Mouse (Mus musculus) testis, postnatal 14 days (tissue): Measurements from ENCODE around the gene BC035947.
"Not testable (repeated sequence)": the region's sequence is repeated elsewhere in the genome, so short reads cannot be mapped to it uniquely, and the experiment has no call there.

Source experiments
- DNase-seq: peaks from one replicate; pipeline ENCODE4 v3.0.0; 2021; ENCODE audit warnings: low spot score

The BC035947 gene

DNA sequence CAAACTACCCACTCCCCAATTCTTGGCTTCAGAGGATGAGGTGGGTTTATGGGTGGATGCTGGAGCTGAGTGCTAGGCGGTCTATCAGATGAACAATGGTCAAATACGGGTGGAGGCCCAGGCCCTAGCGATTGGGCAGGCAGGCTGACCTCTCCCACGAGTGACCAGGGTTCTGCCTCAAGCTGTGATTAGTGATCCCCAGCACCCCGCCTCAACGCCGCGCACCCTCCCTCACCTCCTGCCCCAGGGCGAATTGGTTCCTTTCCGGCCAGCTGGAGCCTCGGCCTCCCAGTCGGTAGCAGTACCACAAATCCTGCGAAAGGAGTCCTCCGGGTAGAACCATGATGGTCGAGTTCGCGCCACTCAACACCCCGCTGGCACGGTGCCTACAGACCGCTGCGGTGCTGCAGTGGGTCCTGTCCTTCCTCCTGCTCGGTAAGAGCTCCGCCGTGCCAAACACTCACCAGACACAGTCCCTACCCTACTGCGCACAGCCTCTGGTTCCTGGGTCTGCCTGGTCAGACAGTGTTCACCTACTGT lies at the start of gene BC035947:
Gene BC035947, minus strand, starts transcription at position 538 of the 540 bp plus-strand sequence.
- DNase-seq, result peak; percentile 14

DNA sequence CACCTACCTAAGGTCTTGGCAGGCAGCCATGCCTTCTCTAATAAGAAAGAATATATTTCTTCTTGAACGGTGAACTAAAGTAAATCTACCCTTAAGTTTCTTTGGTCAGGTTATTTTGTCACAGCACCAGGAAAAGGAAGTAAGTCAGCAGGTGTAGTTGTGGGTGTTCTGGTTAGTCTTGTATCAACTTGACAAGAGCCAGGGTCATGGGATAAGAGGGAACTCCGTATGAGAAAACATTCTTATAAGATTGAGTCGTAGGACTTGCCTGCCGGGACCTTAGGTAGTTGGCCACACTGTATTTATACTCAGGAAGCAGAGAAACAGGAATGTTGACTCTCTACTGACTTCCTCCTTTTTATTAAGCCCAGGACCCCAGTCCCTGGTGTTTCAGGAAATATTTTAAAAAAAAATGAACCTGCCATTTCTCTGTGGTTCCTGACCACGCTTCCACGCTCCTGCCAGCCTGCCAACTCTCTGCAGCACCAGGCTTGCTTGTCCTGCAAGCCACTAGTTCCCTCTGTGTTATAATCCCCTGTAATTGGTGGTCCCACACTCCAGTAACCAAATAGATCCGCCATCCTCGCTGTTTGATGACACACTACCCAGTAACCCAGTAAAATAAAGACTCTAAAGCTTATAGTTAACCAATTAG lies 42.2 kb upstream of the BC035947 start:
- no peak for DNase-seq

DNA sequence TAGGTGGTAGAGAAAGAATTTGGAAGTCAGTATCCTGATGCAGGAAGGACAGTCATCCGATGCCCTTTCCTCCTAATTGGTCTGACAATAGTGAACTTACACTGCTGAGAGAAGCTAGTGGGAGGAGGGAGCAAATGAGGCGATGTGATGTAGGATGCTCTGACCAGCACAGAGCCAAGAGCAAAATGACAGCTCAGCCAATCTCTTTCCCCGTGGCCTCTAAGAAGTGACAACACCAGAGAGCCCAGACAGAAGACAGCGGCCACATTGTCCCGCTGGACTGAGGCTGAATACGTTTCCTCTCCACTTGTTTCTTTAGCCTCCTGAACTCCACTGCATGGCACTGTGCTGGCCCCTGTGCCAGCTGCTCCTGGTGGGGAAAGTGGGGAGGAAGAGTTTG lies 37.0 kb upstream of the BC035947 start:
- DNase-seq, result no peak

DNA sequence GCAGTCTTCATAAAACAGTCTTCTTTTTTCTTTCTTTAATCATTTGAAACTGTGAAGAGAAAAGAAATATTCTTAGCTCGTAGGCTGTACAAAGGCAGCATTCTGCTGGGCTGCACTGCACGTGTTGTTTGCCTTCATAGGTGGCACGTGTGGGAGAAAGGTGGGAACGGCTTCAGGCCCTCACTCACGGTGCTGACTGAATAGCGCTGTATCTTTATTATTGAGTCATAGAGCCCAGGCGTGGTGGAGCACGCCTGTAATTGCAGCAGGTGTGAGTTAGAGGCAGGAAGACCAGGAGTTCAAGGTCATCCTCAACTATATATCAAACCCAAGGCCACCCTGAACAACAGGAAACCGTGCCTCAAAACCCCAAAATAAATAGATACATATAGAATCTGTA lies 34.3 kb upstream of the BC035947 start:
- DNase-seq, result no peak

DNA sequence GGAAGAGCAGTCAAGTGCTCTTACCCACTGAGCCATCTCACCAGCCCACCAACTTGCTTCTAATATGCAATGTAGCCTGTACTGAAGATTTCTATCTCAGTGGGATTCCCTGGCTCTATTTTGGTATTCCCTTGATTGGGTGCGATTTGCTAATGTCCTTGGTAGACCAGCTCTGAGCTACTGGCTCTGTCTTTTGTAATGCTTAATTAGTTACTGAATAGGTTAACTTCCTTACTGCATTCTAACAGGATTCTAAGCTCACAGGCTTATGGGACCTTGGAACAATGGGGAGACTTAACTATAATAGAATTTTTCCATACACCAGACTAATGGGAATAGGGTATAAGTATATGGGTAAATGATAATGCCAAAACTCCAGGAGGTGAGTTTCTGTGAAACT lies 31.7 kb upstream of the BC035947 start:
- DNase-seq, result not testable (repeated sequence)

DNA sequence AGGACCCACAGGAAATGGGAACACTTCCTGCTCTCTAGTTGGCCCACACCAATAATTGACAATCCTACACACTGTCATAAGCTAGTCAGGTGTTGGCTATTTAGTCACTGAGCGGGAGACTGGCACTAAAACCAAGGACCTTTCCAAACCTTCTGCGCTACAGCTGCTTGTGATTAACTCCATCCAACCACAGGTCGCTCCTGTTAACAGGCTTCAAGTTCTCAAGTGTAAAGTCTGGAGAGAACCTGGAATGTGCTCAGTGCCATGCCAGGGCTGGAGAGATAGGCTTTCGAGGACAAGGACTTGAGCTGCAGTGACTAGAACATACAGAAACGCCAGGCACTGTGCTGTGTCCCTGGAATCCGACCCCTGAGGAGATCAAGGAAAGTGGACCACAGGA lies 27.2 kb upstream of the BC035947 start:
- DNase-seq, result no peak

DNA sequence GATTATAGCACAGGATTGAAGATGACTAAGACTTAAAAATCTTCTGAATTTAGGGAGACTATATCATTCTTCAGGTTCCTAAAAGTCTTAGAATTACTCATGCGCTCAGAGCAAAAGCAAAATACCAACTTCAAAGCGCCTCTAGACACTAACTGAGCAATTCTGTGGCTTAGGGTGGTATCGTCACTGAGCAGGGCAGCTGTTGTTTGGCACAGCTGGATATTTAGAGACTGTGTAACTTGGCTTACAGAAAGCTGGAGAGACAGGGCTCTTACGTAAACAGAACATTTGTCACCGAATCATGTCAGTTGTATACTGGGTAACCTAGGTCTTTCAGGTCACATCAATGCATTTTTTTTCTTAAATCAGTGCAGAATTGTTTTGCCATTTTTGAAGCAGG lies 26.4 kb upstream of the BC035947 start:
- no peak for DNase-seq

DNA sequence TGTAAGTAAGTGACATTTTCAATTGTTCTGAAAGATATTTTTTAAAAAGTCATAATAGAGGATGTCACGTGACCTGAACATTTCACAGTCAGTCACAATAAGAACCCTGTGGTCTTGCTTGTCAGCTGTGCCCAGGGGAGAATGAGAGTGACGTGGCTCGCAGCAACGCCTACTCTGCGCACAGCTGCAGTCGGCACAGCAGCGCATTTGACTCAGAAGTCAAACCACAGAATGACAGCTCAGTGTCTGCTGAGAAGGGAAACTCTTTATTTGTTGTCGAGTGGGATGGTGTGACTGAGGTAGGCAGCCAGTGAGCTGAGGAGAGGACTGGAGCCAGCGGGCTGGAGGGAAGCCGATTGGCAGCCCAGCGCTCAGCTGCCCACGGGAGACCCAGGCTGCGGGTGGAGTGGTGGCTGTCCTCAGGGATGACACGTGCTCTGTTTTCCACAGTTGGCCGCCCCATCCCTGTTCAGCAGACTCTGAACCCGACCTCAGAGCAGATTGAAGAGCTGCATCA lies 25.6 kb upstream of the BC035947 start:
- peak; percentile 4 for DNase-seq

DNA sequence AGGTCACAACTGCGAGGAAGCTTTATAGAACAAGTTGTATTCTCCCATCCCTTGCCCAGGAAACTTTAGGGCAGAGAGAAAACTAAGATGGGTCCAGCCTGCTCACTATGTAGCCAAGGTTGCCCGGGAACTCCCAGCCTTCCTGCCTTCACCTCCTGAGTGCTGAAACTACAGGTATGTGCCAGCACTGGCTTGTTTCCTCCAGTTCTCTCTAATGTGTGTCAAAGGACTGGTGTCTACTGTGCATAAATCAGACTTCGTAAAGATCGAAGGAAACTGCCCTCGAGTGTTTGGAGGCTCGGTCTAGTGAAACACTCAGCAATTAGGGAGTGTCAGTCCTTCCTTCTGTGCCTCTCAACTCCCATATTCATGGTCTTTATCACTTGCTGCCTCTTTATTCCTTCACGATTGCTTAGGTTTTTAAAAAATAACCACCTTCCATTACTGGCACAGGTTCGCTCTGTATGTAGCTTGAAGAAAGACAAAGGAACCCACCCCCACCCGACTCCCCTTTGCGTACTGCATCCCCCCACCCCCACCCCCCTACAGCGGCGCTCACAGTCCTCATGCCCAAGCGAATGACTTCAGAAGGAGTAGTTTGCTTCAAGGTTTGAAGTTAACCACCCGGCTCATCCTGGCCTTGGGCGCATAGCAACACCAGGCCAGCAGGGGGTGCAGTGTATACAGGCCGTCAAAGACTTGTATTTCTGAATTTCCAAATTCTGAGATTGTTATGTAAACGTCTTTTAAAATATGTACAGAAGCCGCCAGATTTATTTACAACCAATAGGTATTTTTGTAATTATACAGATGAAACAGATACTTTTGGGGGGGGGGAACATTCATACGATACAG lies 24.6 kb upstream of the BC035947 start:
- DNase-seq, result peak; percentile 44

DNA sequence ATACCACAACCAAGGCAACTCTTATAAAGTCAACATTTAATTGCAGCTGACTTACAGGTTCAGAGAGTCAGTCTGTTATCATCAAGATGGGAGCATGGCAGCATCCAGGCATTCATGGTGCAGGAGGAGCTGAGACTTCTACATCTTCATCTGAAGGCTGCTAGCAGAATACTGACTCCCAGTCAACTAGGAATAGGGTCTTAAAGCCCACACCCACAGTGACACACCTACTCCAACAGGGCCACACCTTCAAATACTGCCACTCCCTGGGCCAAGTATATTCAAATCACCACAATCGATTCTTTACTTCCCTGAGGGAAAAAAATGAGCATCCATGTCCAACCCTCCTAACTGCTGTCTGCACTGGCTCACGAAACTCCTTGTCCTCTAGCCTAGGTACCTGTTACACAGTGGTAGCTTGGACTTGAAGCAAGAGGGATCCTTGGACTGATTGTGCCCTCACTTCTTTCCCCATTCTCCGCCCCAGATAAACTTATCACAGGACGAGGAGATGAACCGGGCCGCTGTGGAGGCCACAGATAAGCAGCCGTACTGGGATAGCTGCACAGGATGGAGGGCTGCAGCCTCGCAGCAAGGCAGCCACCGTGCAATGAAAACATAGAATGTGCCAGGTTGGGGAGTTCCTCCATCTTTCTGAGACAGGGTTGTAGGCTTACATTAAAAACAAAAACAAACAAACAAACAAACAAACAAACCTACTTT lies 22.6 kb upstream of the BC035947 start:
- no peak for DNase-seq

DNA sequence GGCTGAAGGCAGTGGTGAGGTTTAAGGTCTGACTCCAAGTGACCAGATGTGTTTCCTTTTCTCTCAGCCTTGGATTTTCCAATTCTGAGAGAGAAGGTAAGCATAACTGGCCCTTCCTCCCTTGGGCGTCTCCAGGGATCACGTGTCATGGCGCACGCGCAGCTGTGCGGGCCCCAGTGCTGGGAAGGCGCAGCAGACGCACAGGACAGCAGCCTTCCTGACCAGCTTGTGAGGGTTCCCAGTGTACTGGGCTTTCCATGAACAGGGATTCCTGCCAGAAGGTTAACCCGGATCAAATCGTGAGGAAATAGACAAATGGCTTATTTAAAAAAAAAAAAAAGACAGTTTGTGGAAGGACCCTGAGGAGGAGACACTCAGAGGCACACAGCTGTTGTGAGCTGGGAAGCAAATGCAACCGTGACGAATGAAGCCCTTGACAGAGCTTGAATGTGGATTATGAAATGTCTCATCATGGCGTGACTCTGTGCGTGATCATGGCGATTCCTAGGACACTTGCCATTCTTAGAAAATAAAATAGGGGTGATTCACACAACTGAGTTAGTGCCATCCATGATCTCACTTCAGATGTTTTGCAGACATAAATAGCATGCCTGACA lies 20.3 kb upstream of the BC035947 start:
- peak; percentile 45 for DNase-seq

DNA sequence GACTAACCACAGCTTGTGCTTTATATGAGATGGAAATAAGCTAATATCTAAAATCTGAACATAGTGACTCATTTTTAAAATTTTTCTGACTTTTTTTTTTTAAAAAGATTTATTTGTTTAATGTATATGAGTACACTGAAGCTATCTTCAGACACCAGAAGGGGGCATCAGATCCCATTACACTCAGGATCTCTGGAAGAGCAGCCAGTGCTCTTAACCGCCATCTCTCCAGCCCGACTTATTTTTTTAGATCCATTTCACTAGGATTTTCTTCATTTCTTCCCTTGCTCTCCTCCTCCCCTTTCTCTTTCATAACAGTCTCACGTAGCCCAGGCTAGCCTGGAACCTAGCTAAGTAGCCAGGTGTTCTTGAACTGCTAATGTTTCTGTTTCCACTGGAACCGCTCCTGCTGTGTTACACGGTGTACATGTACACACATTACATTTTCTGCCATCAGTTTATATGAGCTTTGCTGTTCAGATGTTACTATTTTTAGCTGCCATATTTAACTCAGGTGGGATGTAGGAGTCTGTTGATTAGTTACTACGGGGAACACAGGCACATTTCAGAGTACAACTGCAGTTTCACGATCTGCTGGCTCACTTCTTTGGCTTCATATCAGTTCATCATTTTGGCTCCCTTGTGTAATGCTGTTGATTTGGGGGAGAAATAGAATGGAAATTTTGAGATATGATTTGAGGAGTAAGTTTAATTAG lies 18.7 kb upstream of the BC035947 start:
- no peak for DNase-seq

DNA sequence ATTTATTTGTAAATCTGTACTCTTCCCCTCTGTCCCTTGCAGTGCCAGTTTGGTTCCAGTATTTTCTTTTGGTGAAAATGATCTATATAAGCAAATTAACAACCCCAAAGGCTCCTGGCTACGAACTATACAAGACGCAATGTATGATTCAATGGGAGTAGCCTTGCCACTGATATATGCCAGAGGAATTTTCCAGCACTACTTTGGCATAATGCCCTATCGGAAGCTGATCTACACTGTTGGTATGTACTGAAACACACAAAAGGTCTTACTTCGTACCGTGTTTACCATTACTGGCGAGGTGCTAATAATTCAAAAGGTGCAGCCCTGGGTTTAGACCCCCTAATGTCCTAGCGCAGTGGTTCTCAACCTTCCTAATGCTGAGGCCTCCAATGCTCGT lies 17.1 kb upstream of the BC035947 start:
- DNase-seq, result no peak

DNA sequence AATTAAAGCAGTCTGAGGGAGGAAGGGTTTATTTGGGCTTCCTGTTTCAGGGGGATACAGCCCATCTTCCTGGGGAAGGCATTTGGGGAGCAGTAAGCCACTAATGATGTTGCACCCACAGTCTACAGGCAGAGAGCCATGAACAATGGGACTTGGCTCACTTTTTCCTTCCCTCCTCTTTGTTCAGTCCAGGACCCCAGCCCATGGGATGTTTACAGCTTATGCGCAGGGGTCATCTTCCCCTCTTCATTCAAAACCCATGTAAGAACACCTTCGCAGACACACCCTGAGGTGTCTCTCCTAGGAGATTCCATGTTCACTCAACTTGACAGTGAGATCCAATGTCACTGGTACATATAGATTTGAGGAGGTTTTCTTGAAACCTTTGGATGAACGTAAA lies 16.4 kb upstream of the BC035947 start:
- no peak for DNase-seq

DNA sequence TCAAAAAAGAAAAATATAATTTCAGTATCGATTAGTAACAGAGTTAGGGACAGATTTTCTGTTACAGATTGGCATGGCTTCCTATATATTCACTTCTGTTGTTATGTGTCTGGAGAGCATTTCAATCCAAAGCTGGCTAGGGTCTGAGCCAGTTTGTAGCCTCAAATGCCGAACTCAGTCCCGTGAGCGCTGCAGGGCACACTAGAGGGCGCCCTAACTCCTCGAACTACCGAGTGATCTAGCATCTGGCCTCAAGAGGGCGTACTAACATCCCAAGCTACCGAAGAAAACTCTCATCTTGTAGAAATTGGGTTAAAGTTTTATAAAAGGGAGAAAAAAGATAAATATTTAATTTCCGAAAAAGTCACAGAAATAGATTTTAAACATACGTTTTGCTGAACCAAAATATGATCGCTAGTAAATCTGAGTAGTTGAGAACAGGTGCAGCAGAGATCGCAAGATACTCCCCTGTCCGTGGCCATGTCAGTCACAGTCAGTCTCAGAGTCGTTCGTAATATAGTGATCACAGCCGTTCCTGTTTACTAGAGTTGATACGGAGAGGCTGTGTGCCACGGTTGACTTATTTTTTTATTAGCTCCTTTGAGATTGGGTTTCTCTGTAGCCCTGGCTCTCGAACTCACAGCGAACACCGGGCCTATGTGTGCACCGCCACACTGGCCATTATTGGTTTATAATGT lies 13.4 kb upstream of the BC035947 start:
- DNase-seq, result peak; percentile 66

DNA sequence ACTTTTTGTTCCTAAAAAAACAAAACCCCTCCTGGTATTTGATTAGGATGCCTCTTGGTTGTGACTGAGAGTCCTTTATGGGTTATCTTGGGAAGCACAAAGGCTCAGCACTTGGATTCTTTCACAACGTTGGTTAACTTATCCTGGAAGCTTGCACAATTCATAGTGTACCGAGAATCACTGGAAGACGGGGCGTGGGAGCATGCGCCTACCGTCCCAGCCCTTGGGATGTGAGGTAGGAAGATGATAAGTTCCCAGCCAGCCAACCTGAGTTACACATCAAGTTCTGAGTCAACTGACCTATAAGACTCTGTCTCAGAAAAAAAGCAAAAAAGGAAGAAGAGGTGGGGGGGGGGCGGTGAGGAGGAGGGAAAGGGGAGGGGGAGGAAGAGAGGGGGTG lies 6.9 kb upstream of the BC035947 start:
- no peak for DNase-seq

DNA sequence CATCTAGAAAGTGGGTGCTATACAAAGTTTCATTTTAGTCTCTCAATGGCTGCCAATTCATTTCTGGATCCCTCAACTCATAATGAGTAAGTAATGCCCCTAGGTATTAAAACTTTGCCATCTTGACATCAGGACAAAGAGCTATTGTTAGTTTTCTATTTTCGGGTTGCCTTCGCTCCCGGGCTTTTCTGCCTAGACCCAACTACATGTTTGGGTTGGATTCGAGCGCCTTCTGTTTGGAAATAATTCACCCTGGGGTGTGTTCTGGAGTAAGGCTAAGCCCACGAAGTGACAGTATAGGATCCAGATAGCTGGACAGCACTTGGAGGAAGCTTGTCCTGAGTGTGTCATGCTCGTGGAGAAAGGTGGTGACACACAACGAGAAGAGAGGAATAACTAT lies 798 bp upstream of the BC035947 start:
- no peak for DNase-seq

DNA sequence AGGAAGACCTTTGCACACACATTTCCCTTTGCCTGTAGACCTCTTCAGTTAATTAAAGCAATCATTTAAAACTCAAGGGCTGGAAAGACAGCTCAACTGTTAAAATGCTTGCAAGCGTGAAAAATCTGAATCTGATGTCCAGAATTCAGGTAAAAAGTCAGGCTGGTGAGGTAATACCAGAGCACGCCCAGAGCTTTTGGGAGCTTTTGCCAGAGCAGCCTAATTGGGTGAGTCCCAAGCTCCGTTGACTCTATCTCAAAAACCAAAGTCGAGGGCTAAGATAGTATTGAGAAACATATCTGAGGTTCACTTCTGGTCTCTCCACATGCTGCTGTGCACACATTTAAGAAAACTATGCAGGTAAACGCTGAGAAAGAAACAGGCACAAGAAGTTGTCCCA lies 1.1 kb downstream of the BC035947 start, which contains the start of gene Mogat1:
Gene Mogat1, plus strand, starts transcription at position 130 of the 400 bp plus-strand sequence.
- no peak for DNase-seq

DNA sequence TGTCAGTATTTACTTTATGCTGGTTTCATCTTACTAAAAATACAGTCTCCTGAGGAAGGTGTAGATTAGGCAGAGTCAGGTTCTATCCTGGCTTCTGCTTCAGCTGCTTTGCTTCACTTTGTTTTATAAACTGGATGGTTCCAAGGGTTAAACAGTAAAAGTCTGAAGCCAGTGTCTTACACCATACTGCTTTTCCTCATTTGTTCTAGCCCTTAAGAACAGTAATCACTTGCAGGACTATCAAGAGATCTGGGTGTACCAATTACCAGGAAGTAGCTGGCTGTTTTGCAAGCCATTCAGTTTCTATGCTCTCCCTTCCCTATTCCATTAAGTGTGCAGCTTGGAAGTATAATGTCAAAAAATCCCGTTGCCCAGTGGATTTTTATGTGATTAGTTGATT lies 4.8 kb downstream of the BC035947 start:
- DNase-seq, result no peak

DNA sequence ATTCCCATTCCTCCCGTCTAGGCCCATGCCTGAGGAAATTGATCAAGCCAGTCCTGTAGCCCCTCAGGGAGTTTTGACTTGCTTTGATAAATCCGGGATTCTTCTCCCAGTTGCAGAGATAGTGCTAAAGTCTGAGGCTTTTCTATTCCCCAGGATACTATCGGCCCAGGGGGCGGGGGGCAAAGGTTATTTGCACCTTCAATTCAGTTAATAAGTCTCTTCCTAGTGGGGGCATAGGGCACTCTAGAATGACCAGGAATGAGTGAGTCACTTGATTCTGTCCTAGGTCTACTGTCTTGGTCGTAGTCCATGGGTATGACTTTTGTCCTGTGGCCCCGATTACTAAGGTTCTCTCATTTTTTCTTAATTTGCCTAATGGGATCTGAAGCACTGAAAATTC lies 9.4 kb downstream of the BC035947 start:
- no peak for DNase-seq

DNA sequence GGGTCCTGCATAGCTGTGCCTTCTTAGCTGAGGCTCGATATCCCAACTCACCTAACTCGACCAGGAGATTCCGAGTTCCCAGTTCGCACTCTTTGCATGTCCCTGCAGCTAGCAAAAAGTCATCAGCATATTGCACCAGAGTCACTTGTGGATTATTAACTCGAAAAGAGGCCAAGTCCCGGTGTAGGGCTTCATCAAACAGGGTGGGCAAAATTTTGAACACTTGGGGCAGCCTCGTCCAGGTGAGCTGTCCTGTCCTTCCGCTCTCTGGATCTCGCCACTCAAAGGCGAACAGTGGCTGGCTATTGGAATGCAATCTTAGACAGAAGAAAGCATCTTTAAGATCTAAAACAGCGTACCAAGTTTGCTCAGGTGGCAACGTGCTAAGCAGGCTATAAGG lies 10.1 kb downstream of the BC035947 start:
- DNase-seq, result not testable (repeated sequence)
